11 mouse cellular contexts compared by ENCODE assay signal in the genomic region with DNA sequence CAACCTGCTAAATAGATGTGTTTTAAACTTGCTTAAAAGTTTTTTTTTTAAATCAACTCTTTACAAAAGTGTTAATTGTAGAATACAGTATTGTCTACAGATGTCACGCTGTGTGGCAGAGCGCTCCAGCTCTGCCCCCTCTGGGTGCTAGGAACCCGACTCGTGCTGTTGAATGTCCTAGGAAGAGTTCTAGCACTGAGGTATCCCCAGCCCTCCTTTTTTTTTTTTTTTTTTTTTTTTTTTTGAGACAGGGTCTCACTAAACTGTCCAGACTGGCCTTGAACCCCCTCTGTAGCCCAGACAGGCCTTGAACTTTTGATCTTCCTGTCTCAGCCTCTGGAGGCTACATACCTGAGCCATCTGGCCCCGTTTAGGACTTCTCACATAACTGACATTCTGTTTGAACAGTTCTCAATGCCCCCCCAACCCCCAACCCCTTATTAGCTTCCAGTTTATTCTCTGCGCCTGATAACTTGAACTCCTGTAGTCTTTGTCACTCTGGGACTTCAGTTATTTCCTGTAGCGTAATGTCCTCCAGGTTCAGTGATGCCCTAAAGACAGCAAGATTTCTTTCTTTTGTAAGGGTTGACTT.
"Had no signal": no experiment of that assay in that cellular context is flagged by ENCODE, and none has a peak within 500 bp of the region (broad histone marks: within the 10 kb centered on the region; RNA-seq: fewer than 3 reads in every experiment).

No protein-coding gene starts in this region.

- H3K4me3 ChIP-seq: limb, embryonic 15.5 days; liver, embryonic 12.5 days; midbrain, embryonic 15.5 days; neural tube, embryonic 12.5 days had no signal

- DNase-seq: lung, postnatal 10 days; lung, postnatal 4 days; right cerebral cortex, adult 18-20 months; right cerebral cortex, postnatal 25 days; thymus, postnatal 36 days had no signal

- ATAC-seq: liver, embryonic 12.5 days; midbrain, embryonic 15.5 days had no signal

- H3K4me2 ChIP-seq: limb, embryonic 15.5 days; liver, embryonic 12.5 days; lung, embryonic 14.5 days; midbrain, embryonic 11.5 days; midbrain, embryonic 15.5 days; neural tube, embryonic 12.5 days had no signal

- H3K9ac ChIP-seq: limb, embryonic 15.5 days; liver, embryonic 12.5 days; lung, embryonic 14.5 days; midbrain, embryonic 15.5 days; neural tube, embryonic 12.5 days had no signal

- H3K27me3 ChIP-seq: limb, embryonic 15.5 days; liver, embryonic 12.5 days; midbrain, embryonic 15.5 days; neural tube, embryonic 12.5 days had no signal

- H3K9me3 ChIP-seq: limb, embryonic 15.5 days; liver, embryonic 12.5 days; midbrain, embryonic 15.5 days; neural tube, embryonic 12.5 days had no signal

- H3K36me3 ChIP-seq: limb, embryonic 15.5 days; liver, embryonic 12.5 days; midbrain, embryonic 15.5 days; neural tube, embryonic 12.5 days had no signal

- H3K27ac ChIP-seq: limb, embryonic 15.5 days; liver, embryonic 12.5 days; midbrain, embryonic 15.5 days; neural tube, embryonic 12.5 days had no signal

- H3K4me1 ChIP-seq: limb, embryonic 15.5 days; liver, embryonic 12.5 days; midbrain, embryonic 15.5 days; neural tube, embryonic 12.5 days had no signal
